Mouse (Mus musculus) limb, embryonic 11.5 days (tissue): ENCODE results near the gene Doc2a. TPM values are rescaled to one million over a fixed set of nuclear protein-coding genes. Genes with fewer than 3 reads are reported as not detected.

ENCODE experiments used
- ATAC-seq: fragments of 200-750 bp; cut with Nextera tagmentation; 2 replicates; pipeline ENCODE4 v1.8.0; 2017; ENCODE audit warnings: low read depth; ENCODE audit not compliant: insufficient number of reproducible peaks, low FRiP score, low TSS enrichment
- DNase-seq: peaks from one replicate; pipeline ENCODE4 v3.0.0-alpha.2; 2015; ENCODE audit warnings: low spot score
- H3K27ac ChIP-seq: fragments of 300-500 bp; sonication (generic); replicated peaks from 2 replicates; pipeline ENCODE4 v1.5.1; 2014; ENCODE audit warnings: low read depth, mild to moderate bottlenecking, low read length
- H3K27me3 ChIP-seq: fragments of 300-500 bp; sonication (generic); 2 replicates; pipeline ENCODE4 v1.6.1; 2014; ENCODE audit warnings: mild to moderate bottlenecking, low read length, mixed read lengths; ENCODE audit not compliant: control insufficient read depth, insufficient read depth
- H3K36me3 ChIP-seq: fragments of 300-500 bp; sonication (generic); 2 replicates; pipeline ENCODE4 v1.6.1; 2014; ENCODE audit warnings: mild to moderate bottlenecking, low read length, moderate library complexity, mixed read lengths; ENCODE audit not compliant: control insufficient read depth, insufficient read depth
- H3K4me1 ChIP-seq: fragments of 300-500 bp; sonication (generic); 2 replicates; pipeline ENCODE4 v1.6.1; 2014; ENCODE audit warnings: low read length, mixed read lengths; ENCODE audit not compliant: control insufficient read depth, insufficient read depth
- H3K4me2 ChIP-seq: fragments of 300-500 bp; sonication (generic); 2 replicates; pipeline ENCODE4 v1.6.1; 2014; ENCODE audit warnings: low read depth, mild to moderate bottlenecking, moderate library complexity; ENCODE audit not compliant: severe bottlenecking
- H3K4me3 ChIP-seq: fragments of 300-500 bp; sonication (generic); 2 replicates; pipeline ENCODE4 v1.5.1; 2014; ENCODE audit warnings: low read depth, low read length
- H3K9ac ChIP-seq: fragments of 300-500 bp; sonication (generic); 2 replicates; pipeline ENCODE4 v1.6.1; 2014; ENCODE audit warnings: mild to moderate bottlenecking, low read length
- H3K9me3 ChIP-seq: fragments of 300-500 bp; sonication (generic); 2 replicates; pipeline ENCODE4 v1.6.1; 2016; ENCODE audit warnings: low read length; ENCODE audit not compliant: control insufficient read depth
- WGBS: fragments of 180-500 bp; shearing (Covaris S2); extraction: QIAGEN DNeasy Blood & Tissue Kit; methylation state at CpG from one replicate; pipeline ENCODE4 v1.1.7; 2014; 5-methylcytosine and 5-hydroxymethylcytosine counted together
- polyA plus RNA-seq: library from polyadenylated mRNA; unstranded; fragments of >200 nt; fragmentation: Nextera tagmentation; extraction: Ambion mirVana; gene quantifications from 2 replicates; pipeline ENCODE4 v1.2.1, GENCODE M21; 2014

Gene Doc2a
- polyA plus RNA-seq, 1 experiment from 2014 or later: 1.5 TPM

- no peak overlapping the region for H3K9ac ChIP-seq
- H3K4me2 ChIP-seq: no peak overlapping the region
- no peaks in the 10 kb centered on the region for H3K4me1 ChIP-seq
- 91% methylated on average over 7 of the region's 7 CpGs for WGBS
- peaks cover 6% of the 10 kb centered on the region for H3K27me3 ChIP-seq
- H3K9me3 ChIP-seq: no peaks in the 10 kb centered on the region
- no peak for ATAC-seq
- H3K36me3 ChIP-seq: no peaks in the 10 kb centered on the region
- DNase-seq: no peak
- no peak overlapping the region for H3K27ac ChIP-seq
- H3K4me3 ChIP-seq: no peak overlapping the region
Measured at GRCm38 (mm10) chr7:126817595-126817994, 29.6 kb upstream of the Doc2a start.

GRCm38 (mm10) chr7:126818818-126819217, 28.4 kb upstream of the Doc2a start:
- no peak overlapping the region for H3K4me2 ChIP-seq
- H3K9ac ChIP-seq: no peak overlapping the region
- no peak overlapping the region for H3K4me3 ChIP-seq
- H3K9me3 ChIP-seq: no peaks in the 10 kb centered on the region
- 30% methylated on average over 1 of the region's 1 CpGs for WGBS
- H3K4me1 ChIP-seq: 0 out of 2 replicates have a peak, but pooled peaks cover 3% of the 10 kb centered on the region
- no peaks in the 10 kb centered on the region for H3K36me3 ChIP-seq
- no peak overlapping the region for H3K27ac ChIP-seq
- ATAC-seq (no peak), DNase-seq (no peak)
- H3K27me3 ChIP-seq: peaks cover 13% of the 10 kb centered on the region

- Histone ChIP-seq H3K27me3 (peaks cover 22% of the 10 kb centered on the region), H3K9me3 (no peaks in the 10 kb centered on the region), H3K36me3 (no peaks in the 10 kb centered on the region), H3K27ac (no peak overlapping the region), H3K4me1 (0 out of 2 replicates have a peak, but pooled peaks cover 3% of the 10 kb centered on the region), H3K9ac (no peak overlapping the region), H3K4me2 (no peak overlapping the region), H3K4me3 (no peak overlapping the region)
- DNase-seq: peak; percentile 89
- no peak for ATAC-seq
- 20% methylated on average over 7 of the region's 7 CpGs for WGBS
Measured at GRCm38 (mm10) chr7:126821835-126822511, 25.2 kb upstream of the Doc2a start.

GRCm38 (mm10) chr7:126822741-126823140, 24.5 kb upstream of the Doc2a start:
- ATAC-seq: no peak
- Histone ChIP-seq H3K9me3 (no peaks in the 10 kb centered on the region), H3K27ac (no peak overlapping the region)

GRCm38 (mm10) chr7:126823202-126823711, 24.0 kb upstream of the Doc2a start:
- Histone ChIP-seq H3K4me3 (no peak overlapping the region), H3K4me1 (0 out of 2 replicates have a peak, but pooled peaks cover 3% of the 10 kb centered on the region), H3K36me3 (no peaks in the 10 kb centered on the region), H3K9me3 (no peaks in the 10 kb centered on the region), H3K27ac (no peak overlapping the region), H3K4me2 (peak overlapping the region; percentile 30), H3K9ac (no peak overlapping the region), H3K27me3 (peaks cover 22% of the 10 kb centered on the region)
- ATAC-seq: no peak
- DNase-seq: no peak
- 0% methylated on average over 10 of the region's 19 CpGs for WGBS

More at GRCm38 (mm10) chr7:126822741-126823140, 24.5 kb upstream of the Doc2a start:
- H3K36me3 ChIP-seq: no peaks in the 10 kb centered on the region
- 10% methylated on average over 9 of the region's 9 CpGs for WGBS
- no peak overlapping the region for H3K4me3 ChIP-seq
- H3K27me3 ChIP-seq: peaks cover 22% of the 10 kb centered on the region
- no peak for DNase-seq
- no peak overlapping the region; the same call in 1 of the 2 replicates for H3K4me2 ChIP-seq
- no peak overlapping the region for H3K9ac ChIP-seq
- 0 out of 2 replicates have a peak, but pooled peaks cover 3% of the 10 kb centered on the region for H3K4me1 ChIP-seq

- Histone ChIP-seq H3K27ac (no peak overlapping the region), H3K9me3 (no peaks in the 10 kb centered on the region), H3K4me3 (no peak overlapping the region), H3K27me3 (peaks cover 22% of the 10 kb centered on the region), H3K4me1 (0 out of 2 replicates have a peak, but pooled peaks cover 3% of the 10 kb centered on the region), H3K4me2 (no peak overlapping the region), H3K9ac (no peak overlapping the region), H3K36me3 (no peaks in the 10 kb centered on the region)
- DNase-seq (no peak), ATAC-seq (no peak)
- 11% methylated on average over 10 of the region's 10 CpGs for WGBS
Measured at GRCm38 (mm10) chr7:126823940-126824339, 23.3 kb upstream of the Doc2a start.

- DNase-seq (peak; percentile 76), ATAC-seq (no peak)
- WGBS: 20% methylated on average over 8 of the region's 8 CpGs
- no peak overlapping the region for H3K27ac ChIP-seq
- H3K4me1 ChIP-seq: peaks cover 8% of the 10 kb centered on the region; the same call in 1 of the 2 replicates
- H3K27me3 ChIP-seq: peaks cover 22% of the 10 kb centered on the region
- H3K9ac ChIP-seq: no peak overlapping the region
- no peaks in the 10 kb centered on the region for H3K36me3 ChIP-seq
- no peak overlapping the region for H3K4me2 ChIP-seq
- no peak overlapping the region for H3K4me3 ChIP-seq
- H3K9me3 ChIP-seq: no peaks in the 10 kb centered on the region
Measured at GRCm38 (mm10) chr7:126825403-126825802, 21.8 kb upstream of the Doc2a start.

- DNase-seq (no peak), ATAC-seq (no peak)
- H3K9me3 ChIP-seq: no peaks in the 10 kb centered on the region
- no peak overlapping the region for H3K9ac ChIP-seq
- peaks cover 8% of the 10 kb centered on the region; the same call in 1 of the 2 replicates for H3K4me1 ChIP-seq
- peaks cover 22% of the 10 kb centered on the region for H3K27me3 ChIP-seq
- H3K36me3 ChIP-seq: no peaks in the 10 kb centered on the region
- H3K27ac ChIP-seq: no peak overlapping the region
- no peak overlapping the region for H3K4me3 ChIP-seq
- no peak overlapping the region for H3K4me2 ChIP-seq
- WGBS: 66% methylated on average over 5 of the region's 5 CpGs
Measured at GRCm38 (mm10) chr7:126825952-126826351, 21.3 kb upstream of the Doc2a start.
